Mouse (Mus musculus): ENCODE results near the gene Hyal3.

The Hyal3 gene

DNA sequence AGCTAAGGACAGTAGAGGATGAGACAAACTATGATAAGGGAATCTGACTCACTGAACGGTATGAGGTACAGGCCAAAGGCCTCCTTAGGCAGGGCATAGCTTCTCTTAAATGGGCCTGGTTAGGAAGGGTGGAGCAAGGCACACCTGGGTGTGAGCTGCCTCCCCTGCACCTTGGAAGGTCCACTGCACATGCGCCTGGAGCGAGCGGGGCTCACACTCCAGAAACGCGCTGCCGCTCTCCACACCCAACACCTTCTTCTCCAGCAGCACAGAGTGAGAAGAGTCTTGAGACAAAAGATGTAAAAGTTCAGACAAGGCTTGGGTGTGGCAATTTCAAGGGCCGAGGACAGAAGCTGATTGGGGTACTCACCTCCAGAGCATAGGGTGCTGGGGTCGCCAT, 18.8 kb downstream of the Hyal3 start:
- DNase-seq, result no peak

DNA sequence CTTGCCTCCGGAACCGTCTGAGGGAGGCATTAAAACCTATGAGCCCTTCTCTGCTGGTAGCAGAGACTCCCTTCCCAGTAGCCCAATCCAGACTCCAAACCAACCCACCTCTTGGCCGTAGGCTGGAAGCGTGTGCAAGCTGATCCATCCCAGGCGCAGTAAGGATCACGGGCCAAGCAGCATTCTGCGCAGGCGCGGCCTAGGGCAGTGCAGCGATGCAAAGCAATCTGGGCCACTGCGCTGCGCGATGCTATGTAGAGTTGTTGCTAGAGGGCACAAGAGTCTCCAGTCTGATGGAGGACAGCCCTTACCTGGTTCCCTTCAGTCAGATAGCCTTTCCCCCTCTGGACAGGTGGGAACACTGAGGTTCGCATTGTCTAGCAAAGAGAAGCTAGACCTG, 19.2 kb downstream of the Hyal3 start:
- no peak for DNase-seq

GRCm38 (mm10) chr9:107600745-107601144, 20.1 kb downstream of the Hyal3 start:
- DNase-seq, result no peak

DNA sequence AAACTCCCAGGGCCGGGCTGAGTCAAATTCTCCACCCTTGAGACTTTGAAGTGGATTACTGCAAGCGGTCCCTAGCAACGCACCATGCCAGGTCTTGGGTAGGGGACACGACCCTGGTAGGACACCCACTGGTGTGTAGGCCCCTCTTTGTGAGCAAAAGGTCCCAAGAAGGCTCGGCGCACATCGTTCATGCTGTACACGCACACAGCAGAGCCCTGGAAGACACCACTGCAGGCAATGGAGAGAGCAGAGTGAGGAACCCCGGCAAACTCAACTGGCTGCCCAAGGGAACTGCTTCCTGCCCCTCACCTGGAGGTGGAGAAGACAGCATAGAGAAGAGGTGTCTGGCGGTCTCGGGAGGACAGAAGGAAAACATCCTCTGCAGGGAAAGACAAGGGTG, 20.7 kb downstream of the Hyal3 start:
- DNase-seq, result no peak

GRCm38 (mm10) chr9:107602068-107602648, 21.5 kb downstream of the Hyal3 start:
- peak; percentile 96 for DNase-seq

DNA sequence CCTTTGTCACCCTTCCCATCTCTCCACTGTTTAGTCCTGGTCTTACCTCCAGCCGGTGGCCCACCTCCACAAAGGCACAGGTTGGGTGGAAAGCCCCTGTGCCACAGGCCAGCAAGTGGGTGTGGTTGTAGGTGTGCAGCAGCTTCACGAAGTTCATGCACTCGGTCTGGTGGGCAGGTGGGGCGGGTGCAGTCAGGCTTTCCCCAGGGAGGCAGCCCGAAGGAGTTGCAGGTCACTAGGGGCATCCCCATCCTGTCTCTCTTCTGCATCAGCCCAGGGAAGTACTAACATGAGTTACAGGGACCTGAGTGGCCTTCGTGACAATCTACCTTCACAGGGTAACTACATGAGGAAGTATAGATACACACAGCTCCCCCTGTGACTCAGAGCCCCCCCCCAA, 22.6 kb downstream of the Hyal3 start:
- no peak for DNase-seq

GRCm38 (mm10) chr9:107605041-107605661, 24.5 kb downstream of the Hyal3 start:
- DNase-seq, result no peak

GRCm38 (mm10) chr9:107606591-107606990, 26.0 kb downstream of the Hyal3 start:
- no peak for DNase-seq

DNA sequence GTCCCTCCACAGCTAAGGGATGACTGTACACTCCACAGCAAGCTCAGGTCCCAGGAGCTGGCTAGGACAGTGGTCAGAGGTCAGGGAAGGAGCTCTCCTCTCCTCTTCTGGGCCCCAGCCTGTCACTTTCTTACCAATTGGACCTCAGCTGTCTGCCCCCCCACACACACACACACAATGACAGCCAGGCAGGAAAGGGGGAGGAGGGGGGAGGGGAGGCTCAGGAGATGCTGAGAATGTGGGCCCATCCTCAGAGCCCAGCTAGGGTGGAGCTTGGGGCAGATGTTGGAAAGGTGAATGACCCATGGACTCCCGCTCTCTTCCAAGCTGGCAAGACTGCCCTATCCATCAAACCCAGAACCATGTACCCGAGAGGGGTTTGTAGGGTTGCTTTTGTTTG, 26.4 kb downstream of the Hyal3 start:
- no peak for DNase-seq

- no peak for DNase-seq
Observed at GRCm38 (mm10) chr9:107607653-107608245, 27.1 kb downstream of the Hyal3 start.

DNA sequence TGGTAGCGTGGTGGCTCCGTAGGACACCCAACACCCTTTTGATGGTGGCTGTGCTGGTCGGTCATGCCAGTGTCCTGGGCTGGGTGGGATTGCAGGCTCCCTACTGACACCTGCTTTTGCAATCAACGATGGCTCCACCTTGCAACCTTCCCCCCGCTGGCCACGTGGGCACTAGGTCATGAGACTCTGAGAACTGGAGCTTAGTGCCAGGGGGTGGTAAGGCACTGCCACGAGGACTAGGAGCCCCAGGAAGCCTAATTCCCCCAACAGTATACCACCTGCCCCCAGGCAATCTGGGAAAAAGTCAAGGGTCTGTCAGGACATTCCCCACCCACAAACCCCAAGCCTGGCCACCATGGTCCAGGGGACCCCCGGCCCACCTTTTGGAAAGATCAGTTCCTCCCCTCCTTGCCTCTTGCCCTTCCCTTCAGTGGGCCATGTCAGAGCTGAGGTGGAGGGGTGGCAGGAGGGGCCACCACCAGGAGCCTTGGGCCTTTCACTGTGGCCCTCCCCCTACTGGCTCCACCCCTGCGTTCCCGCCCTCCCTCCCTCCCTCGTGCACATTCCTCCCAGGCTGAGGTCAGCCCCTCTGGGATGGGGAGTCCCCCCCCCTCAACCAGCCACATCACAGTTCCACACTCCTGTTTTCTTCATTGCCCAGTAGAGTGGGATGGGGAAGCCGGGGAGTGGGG, 28.3 kb downstream of the Hyal3 start, which contains the start of gene Sema3b:
Gene Sema3b (minus strand): TSS at position 489 of the 692 bp plus-strand sequence.
- no peak for DNase-seq

- no peak for DNase-seq
Observed at GRCm38 (mm10) chr9:107609433-107609830, 28.8 kb downstream of the Hyal3 start.

DNA sequence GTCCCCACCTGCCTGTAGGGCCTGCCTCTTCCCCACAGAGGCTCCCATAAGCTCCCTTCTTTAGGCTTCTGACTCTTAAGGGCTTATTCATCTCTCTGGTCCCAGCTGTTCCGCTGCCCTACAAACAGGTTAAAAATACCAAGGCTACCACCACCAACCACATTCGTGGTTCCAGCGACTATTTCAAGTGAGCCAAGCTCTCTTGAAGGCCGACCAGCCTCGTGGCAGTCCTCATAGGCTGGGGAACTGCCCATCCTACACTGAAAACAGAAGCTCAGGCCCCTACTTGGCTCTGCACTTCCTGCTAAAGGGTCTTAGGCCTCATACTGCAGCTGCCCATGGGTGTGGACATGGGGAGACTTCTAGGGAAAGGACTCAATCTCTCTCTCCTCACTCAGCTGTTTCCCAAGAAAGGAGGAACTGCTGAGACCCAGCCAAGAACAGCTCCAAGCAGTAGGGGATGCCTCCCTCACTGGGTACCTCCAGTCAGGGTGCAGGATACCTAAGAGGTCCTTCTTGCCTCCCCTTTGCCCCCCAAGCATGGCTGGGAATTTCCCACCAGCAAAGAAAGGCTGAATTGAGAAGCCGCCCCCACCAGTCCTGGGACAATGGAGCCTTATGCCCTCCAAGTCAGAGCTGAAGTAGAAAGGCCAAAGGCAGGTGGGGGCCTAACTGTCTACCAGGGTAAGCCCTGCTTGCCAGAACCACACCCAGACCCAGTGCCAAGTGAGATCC, 31.0 kb downstream of the Hyal3 start:
- no peak for DNase-seq

GRCm38 (mm10) chr9:107612191-107612944, 31.8 kb downstream of the Hyal3 start:
- DNase-seq, result peak; percentile 100

- DNase-seq, result no peak
Observed at GRCm38 (mm10) chr9:107612945-107613569, 32.4 kb downstream of the Hyal3 start.

- DNase-seq, result no peak
Observed at GRCm38 (mm10) chr9:107615035-107615434, 34.4 kb downstream of the Hyal3 start.

DNA sequence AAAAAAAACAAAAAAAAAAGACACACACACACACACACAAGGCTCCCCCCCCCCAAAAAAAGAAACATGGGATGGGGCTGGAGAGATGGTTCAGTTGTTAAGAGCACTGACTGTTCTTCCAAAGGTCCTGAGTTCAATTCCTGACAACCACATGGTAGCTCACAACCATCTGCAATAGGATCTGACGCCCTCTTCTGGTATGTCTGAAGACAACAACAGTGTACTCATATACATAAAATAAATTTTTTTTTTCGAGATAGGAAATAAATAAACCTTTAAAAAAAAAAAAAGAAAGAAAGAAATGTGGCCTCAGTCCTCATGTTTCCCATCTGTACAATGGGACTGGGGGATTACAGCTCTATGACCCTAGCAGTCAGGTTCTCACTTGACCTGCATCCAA, 36.8 kb downstream of the Hyal3 start:
- no peak for DNase-seq

- no peak for DNase-seq
Observed at GRCm38 (mm10) chr9:107618098-107618497, 37.5 kb downstream of the Hyal3 start.

- no peak for DNase-seq
Observed at GRCm38 (mm10) chr9:107618778-107619545, 38.3 kb downstream of the Hyal3 start.

DNA sequence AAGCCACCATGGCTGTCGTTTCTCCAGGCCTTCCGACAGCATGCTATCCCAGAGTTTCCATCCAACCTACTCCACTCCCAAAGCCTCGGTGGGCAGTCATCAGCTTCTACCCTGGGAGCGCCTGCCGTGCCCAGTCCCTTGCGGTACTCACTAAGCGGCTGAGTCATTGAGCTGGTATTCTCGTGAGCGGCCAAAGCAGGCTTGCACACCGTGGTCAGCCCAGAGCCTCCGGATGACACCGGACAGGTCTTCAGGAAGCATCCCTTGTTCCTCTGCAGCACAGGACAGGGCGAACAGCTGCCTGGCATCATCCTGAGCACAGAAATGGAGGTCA, 38.9 kb downstream of the Hyal3 start:
- DNase-seq, result no peak

- no peak for DNase-seq
Observed at GRCm38 (mm10) chr9:107620954-107621353, 40.3 kb downstream of the Hyal3 start.
